Mouse (Mus musculus) right cerebral cortex, adult 18-20 months (tissue): ENCODE data around the gene Akap1.
"Not testable (repeated sequence)": the region's sequence is repeated elsewhere in the genome, so short reads cannot be mapped to it uniquely, and the experiment has no call there.

Experiments
- DNase-seq: peaks from one replicate; pipeline ENCODE4 v3.0.0; 2022; ENCODE audit warnings: mixed read lengths

Gene Akap1

DNA sequence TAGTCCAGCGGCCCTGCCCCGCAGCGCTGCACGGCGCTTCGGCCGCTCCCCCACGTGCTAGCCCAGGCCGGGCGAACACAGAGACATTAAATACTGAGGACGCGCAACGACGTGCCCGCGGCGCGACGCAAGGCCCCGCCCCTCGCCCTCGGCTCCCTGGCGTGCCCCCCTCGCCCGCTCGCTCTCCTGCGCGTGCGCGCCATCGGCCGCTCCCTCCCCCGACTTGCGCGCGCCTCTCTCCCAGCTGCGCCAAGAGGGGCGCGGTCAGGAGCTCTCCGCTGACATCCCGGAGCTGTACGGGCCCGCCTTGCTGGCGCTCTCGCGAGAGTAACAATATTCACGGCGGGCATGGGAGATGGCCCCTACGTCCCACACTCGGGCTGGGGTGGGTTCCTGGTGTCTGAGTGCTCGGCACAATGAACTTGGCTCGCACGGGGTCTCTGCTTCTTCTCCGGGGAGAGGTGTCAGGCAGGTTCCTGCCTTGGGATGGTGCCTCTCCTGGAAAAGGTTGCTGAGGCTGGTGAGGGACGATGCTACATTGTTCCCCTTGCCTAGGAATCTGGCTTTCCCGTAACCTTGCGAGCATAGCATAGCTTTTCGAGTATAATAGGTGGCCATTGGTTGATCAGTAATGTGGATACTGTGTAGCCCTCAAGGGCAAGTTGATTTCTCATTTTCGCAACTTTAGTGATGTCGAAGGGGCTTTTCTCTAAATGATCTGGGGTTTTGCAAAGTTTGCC, at the start of gene Akap1:
TSS of gene Akap1 (minus strand) at position 129 of the 740 bp plus-strand sequence.
- DNase-seq = peak; percentile 98

DNA sequence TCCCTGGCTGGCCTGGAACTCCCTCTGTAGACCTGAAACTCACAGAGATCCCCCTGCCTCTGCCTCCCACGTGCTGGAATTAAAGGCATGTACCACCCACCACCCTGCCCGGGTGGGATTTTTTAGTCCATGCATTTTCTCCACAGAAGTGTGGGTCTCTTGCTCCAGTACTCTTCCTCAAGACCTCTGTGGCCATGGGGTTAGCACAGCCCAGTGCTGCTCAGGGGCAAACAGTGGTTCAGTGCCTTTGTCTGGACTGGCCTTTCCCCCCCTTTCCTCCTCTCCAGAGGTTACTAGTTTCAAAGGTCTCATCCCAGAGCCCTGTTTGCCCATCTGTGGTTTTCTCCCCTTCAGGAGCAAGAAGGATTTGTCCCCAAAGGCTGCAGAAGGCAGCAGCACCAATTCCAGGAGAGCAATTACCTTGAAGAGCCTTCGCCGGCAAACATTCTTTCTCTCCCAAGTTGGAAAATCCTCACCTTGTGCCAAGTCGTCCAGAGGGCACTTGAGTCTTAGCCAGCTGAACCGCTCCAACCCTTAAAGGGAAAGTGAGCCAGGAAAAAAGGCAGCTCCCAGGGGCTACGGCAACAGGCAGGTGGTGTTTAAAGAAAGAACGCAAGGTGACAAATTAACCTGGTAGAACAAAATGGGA, 45.1 kb upstream of the Akap1 start:
- DNase-seq = no peak

DNA sequence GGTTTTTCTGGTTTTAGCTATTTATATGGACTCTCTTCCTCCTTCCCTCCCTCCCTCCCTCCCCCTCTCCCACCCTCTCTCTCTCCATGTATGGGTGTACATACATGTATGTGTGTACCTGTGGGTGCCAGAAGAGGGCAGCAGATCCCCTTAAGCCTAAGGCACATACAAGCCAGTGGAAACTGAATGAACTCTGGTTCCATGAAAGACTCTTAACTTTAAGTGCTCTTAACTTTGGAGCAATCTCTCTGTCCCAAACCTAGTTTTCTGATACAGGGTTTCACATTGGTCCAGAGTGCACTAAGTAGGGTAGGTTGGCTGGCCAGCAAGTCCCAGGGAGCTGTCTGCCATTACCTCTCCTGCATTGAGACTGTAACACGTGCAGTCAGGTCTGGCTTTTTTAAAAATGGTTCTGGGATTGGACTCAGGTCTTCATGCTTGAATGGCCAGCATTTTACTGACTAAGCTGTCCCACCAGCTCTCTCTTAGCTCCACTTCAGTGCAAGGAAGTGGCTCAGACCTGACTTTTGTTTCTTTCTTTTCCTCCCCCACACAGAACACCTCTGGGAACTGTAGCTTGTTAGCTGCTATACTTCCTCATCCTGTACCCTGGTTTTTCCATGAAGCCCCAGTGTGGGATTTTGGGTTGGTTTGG, 44.3 kb upstream of the Akap1 start:
- peak; percentile 61 for DNase-seq

DNA sequence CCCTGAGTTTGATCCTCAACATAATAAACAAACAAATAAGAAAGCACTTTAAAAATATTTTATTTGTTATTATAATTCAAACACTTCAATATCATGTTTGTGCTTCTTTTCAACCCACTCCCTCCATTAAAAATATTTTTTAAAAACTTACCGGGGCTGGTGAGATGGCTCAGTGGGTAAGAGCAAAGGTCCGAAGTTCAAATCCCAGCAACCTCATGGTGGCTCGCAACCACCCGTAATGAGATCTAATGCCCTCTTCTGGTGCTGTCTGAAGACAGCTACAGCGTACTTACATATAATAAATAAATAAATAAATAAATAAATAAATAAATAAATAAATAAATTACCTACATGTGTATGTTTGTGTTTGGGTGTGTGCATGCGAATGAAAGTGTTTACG, 43.5 kb upstream of the Akap1 start:
- no peak for DNase-seq

DNA sequence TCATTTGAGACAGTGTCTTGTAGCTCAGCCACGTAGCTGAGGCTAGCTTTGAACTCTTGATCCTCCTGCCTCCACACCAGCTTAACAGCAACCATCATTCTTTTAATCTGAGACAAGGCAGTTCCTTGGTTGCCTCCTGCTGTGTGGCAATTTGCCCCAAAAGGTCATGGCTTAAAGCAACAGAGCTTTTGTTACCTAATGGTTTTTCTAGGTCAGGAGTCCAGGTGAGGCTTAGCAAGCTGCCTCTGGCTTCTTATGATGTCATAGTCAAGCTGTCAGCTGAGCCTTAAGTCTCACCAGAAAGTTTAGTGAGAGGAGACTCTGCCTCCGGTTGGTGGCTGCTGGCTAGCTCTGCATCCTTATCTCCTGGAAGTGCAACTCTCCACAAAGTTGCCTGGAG, 41.2 kb upstream of the Akap1 start:
- no peak for DNase-seq

DNA sequence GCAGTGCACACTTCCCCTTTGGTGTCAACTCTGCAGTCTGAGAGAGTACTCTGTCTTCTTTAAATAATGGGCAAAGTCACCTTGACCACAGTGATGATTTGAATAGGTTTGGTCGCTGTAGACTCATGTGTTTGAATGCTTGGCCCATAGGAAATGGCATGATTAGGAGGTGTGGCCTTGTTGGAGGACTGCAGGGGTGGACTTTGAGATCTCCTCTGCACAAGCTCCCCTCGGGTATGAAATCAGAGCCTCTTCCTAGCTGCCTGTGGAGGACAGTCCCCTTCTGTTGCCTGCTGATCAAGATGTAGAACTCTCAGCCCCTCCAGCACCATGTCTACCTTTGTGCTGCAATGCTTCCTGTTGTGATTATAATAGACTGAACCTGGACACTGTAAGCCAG, 39.7 kb upstream of the Akap1 start:
- DNase-seq = no peak

DNA sequence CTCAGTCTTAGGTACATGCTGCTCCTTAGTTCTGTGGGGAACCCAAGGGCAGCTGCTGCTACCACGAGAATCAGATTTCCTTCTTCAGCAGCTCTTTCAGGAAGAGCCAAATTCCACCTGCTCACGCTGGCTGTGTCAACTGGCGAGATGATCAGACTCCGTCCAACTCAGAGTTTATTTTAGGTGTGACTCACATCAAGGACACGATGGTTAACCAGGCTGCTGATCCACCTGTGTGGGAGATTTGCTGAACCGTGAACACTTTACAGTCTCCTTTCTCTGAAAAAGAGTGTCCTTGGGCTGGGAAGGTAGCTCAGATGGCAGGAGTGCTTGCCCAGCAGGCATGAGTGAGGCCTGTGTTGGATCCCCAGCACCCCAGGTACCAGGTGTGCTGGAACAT, 38.4 kb upstream of the Akap1 start:
- DNase-seq = no peak

DNA sequence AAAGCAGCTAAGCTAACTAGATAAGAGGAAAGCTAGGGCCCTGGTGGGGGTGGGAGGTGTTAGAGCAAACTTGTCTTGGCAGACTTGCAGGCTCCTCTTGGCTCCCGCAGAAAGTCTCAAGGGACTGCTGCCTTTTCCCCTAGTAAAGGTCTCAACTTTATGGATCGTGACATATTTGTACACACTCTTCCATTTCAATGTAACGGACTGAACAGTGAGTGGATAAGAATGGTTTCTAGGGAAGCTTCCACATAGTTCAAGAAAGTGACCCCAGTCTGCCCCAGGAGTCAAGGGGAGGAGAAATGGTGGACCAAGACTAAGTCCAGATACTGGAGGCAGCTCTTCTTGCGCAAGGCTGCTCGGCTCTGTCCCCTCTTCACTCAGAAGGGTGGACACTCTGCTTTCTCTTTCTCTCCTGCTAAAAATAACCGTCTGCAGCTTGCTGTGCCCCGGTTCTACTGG, 37.0 kb upstream of the Akap1 start:
- no peak for DNase-seq

DNA sequence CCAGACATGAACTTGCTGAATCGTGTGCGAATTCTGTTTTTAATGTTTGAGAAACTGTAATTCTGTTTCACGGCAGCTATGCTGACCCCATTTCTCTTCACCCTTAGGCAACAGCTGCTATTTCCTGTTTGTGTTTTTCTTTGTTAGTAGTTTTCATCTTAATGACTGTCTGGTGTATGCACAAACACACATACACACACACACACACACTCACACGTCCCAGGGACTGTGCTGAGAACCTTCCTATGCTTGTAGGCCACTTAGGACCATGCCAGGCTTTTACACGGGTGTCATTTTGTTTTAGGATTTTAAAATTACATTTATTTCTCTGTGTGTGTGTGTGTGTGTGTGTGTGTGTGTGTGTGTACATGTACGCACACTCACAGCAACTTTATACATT, 35.2 kb upstream of the Akap1 start:
- no peak for DNase-seq

DNA sequence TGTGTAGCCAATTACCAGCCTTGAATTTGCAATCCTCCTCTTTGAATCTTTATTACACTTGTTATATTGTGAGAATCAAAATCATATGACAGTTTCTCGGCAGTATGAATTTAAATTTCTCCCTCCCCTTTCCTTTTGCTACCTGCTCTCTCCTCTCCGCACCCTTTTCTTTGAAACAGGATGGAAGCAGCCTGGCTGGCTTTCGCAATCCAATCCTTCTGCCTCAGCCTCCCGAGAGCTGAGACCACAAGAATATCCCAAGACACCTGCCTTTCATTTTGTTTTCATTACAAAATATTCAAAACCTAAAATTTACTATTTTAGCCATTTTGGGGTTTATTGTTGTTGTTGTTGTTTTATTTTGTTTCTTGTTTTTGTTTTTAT, 34.0 kb upstream of the Akap1 start:
- DNase-seq = no peak

DNA sequence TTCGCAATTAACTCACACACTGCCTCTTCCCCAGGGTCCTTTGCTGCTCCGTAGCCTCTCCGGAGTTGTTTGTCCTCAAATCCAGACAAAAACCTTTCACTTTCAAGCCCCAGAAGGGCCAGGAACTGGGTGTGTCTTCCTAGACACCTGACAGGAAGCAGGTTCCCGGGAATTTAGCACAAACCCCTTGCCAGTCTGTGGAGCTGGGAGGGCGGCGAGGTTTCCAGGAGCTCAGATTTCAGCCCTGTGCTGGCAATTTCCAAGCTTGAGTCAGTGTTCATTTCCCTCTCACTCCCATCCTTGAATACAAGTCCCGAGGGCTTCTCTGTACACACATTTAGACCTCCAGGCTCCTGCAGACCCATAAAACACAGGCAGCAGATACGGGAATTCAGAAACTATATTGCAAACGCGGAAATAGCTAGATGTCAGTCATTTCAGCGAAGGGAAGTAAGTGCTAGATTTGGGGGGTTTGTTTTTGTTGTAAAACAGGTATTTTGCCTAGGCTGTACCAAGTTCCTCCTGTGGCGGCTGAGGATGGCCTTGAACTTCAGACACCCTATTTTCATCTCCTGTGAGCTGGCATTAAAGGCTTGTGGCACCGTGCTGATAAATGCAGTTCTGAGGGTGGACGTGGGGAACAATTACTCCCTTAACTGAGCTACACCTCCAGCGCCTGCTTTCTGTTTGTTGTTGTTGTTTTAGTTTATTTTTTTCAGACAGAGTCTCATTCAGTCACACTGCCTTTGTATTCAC, 33.4 kb upstream of the Akap1 start:
- DNase-seq = no peak

DNA sequence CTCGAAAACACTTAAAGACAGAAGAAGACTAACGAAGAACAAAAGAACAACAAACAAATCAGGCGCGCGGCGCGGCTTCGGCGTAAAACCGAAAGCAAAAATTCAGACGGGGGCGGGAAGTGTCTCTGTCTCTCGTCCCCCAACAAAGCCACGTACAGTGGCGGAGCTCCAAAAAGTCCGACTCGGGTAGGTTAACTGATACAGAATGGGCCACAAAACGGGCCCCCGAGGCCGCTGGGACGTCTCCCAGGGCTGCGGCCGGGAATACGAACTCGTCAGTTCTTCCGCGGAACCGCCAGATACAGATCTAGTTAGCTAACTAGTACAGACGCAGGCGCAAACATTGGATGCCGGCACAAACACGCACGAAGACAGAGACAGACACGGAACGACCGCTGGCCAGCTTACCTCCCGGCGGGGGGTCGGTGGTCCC, 31.4 kb upstream of the Akap1 start:
- peak; percentile 22 for DNase-seq

DNA sequence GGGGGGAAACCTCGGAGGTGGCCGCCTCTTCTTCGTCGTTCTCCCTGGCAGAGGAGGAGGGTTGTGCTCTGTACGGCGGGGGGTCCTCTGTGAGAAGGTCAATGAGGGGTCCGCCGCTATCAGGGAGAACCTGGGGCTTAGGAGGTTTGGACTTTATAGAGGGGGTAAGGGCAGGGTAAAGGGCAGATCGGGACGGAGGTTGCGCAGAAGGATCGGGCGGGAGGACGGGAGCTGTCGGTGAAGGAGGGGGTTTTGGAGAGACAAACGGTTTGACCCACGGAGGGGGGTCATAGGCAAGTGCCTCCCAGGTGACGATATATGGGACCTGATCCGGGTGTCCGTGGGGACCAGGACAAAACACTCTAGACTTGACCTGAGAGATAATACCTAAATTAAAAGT, 30.8 kb upstream of the Akap1 start:
- DNase-seq = not testable (repeated sequence)

DNA sequence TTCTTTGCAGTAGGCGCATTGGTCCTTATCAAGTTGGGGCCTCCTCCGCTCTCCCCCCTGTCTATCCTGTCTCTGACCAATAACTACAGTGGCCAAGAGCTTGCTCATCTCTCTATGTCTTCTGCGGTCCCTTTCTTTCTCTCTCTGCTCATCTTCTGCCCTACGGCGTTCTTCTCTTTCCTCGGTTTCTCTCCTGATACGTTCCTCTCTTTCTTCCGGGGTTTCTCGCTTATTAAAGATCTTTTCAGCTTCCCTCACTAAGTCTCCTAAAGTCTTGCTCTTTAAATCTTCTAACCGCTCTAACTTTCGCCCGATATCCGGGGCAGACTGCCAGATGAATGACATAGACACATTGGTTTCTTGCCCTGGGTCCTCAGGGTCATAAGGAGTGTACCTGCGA, 29.9 kb upstream of the Akap1 start:
- DNase-seq = not testable (repeated sequence)

DNA sequence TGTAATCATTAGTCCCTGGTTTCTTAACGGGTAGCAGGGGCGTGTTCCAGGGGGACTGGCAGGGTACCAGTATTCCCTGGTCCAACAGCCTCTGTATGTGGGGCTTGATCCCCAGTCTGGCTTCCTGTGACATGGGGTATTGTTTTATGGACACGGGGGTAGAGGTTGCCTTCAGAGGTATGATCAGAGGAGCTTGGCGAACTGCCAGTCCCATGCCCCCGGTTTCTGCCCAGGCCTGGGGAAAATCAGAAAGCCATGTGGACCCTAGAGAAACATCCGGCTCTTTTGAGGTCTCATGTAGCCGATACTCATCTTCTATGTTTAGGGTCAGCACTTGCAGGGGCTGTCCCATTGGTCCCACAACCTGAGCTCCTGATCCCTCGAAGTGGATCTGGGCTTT, 29.1 kb upstream of the Akap1 start:
- DNase-seq = not testable (repeated sequence)

DNA sequence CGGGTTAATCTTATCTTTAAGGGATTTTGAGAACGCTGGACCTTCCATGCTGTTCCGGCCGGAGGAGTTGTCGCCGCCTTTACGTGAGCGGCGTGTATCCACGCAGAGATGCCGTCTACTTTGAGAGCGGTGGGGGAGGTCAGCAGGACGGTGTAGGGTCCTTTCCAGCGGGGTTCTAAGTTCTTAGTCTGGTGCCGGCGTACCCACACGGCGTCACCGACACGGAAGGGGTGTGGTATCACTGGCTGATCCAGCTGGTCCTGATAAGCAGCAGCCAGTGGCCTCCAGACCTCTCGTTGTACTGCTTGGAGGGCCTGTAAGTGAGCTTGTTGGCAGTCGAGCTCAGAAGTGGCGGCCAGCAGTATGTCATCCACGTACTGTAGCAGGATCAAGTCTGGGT, 28.4 kb upstream of the Akap1 start:
- not testable (repeated sequence) for DNase-seq

DNA sequence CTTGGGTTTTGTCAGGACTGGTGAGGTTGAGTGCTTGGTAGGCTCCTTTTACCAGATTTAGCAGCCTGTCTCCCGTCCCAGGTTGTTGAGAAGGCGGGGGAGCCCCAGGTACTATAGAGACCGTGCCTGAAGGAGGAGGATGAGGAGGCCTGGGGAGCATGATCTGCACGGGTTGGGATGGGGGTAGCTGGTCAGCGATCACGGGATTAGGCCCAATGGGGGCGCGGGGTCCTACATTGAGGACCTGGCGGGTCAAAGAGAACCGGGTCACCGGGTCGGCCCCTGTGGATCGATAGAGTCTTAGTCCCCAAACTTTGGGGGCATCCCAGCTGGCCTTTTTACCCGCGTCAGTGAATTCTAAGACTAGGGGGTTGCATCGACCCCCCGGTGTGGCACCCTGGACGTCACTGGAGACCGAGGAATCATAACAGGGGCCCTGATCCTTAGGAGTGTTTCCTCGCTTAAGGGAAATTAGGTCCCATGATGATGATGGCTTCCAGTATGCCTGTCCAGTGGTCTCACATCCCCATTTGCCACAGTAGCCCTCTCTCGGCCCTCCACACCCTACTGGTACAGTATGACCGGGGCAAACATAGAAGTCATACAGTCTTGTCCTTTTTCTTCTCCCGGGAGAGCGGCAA, 27.7 kb upstream of the Akap1 start:
- peak; percentile 46 for DNase-seq

DNA sequence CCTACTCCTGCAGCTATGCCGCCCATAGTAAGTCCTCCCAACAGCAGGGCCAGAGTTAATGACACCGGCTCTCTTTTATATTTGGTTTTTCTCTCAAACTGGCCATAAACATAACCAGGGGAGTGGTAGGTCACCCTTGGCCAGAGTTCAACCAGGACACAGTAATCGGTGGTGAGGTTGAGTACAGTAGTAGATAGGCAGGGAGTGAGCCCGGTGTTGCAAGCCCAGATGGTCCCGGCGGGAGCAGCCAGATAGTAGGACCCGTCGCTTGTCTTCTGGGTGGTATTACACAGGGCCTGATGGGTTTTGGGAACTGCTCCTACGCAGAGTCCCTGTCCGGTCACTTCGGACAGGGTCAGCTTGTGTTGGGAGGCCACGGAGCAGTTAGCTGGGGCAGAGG, 27.1 kb upstream of the Akap1 start:
- DNase-seq = not testable (repeated sequence)

DNA sequence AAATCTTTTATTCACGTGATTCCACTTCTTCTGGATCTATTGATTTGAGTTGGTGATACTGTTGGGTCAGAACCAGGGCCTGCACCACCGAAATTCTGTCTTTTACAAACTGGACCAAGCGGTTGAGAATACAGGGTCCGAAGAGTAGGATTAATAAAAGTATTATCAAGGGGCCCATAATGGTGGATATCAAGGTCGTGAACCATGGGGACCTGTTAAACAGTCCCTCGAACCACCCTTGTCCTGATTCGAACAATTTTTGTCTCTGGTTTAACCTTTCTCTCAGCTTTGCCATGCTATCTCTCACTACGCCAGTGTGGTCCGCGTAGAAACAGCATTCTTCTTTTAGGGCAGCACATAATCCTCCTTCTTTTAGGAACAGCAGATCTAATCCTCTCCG, 26.5 kb upstream of the Akap1 start:
- not testable (repeated sequence) for DNase-seq

DNA sequence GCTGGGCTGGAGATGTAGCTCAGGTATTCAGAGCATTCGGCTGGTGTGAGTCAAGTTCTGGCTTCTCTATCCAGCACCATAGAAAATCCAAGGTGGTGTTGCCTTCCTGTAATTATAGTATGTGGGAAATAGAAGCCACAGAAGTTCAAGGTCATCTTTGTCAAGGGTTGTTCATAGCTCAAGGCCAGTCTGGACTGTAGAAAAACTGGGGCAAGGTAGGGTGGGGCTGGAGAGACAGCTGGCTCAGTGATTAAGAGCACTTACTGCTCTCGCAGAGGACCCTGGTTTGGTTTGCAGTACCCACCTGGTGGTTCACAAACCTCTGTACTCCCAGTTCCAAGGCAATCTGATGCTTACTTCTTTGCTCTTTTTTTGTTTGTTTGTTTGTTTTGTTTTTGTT, 24.6 kb upstream of the Akap1 start:
- DNase-seq = no peak

DNA sequence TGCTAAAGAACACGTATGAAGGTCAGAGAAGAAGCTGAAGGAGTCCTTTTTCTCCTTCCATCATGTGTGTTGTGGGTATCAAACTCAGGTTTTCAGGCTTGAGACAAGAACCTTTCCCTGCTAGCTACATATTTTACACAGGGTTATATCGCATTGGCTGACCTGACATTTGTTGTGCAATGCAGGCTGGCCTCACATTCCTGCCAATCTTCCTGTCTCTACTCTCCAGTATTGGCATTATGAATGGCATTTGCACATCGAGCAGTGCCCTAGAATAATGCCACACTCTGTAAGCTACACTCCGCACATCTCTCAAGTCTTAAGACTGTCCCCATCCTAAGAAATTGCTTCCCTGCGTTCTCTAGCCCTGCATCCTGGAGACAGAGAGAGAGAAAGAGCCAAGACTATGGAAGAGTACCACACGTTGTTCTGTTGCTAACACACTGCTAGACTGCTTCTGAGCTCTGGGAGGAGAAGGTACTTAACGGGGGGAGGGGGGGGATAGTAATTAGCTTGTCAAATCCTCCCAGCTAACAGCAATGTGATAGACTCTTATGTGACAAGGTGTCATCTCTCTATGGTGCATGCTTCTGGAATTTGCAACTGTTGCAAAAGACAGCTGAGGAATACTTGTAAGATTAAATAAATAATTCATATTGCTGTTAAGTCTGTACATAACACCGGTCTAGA, 20.1 kb upstream of the Akap1 start:
- DNase-seq = no peak

DNA sequence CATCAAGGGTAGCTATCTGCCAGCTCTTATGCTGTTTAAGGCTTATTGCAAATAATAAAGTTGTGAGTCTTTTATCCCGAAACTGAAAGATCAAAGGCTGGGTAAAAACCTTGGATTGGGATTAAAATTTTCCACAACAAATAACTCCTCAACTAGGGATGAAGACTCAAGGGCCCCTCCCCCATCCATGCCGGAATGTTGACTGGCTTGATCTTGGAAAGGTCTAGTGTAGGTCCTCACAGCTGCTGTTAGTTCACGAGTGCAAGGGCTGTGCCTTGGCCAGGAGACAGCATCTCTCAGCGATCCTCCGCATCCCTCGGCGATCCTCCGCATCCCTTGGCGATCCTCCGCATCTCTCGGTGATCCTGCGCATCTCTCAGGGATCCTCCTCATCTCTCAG, 13.6 kb upstream of the Akap1 start:
- DNase-seq = no peak
